Mouse (Mus musculus): Measurements from ENCODE around the gene Fkbp1a. TPM values are rescaled to one million over a fixed set of nuclear protein-coding genes. Genes with fewer than 3 reads are reported as not detected.

Fkbp1a gene
- polyA plus RNA-seq, 1 experiment from 2014 or later = 706 TPM

DNA sequence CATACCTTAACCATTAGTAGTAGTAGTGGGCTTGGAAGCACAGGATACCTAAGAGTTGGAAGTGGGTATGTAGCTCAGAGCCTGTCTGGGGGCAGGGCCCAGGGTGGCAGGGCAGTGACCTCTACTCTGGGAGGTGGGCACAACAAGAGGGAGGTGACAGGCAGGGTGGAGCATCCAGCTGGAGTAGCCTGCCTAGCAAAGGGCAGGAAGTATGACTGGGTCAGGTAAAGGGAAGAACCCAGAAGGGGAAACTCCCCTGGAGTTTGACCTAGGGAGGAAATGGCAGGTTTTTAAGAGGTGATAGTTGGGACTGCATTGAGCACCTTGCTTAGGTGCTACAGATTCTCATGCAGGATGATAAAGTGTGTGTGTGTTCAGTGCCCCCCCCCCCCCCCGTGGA, 38.7 kb downstream of the Fkbp1a start:
- Histone ChIP-seq H3K4me3 (ENCODE audit: low read depth, low read length) (no peak overlapping the region), H3K36me3 (ENCODE audit: control insufficient read depth, insufficient read depth, low read length) (no peaks in the 10 kb centered on the region), H3K9me3 (ENCODE audit: control insufficient read depth, low read depth, low read length) (no peaks in the 10 kb centered on the region), H3K27me3 (ENCODE audit: control insufficient read depth, insufficient read depth, low read length) (no peaks in the 10 kb centered on the region), H3K27ac (ENCODE audit: low read length) (no peak overlapping the region), H3K4me1 (ENCODE audit: control insufficient read depth, insufficient read depth, low read length) (no peaks in the 10 kb centered on the region), H3K9ac (replicated peaks; ENCODE audit: low read depth, low read length) (no peak overlapping the region), H3K4me2 (replicated peaks; ENCODE audit: low read depth, low read length) (no peak overlapping the region)
- no peak for ATAC-seq (ENCODE audit: insufficient number of reproducible peaks, insufficient read depth, low FRiP score, low read depth)
- 50% methylated on average over 1 of the region's 1 CpGs for WGBS

DNA sequence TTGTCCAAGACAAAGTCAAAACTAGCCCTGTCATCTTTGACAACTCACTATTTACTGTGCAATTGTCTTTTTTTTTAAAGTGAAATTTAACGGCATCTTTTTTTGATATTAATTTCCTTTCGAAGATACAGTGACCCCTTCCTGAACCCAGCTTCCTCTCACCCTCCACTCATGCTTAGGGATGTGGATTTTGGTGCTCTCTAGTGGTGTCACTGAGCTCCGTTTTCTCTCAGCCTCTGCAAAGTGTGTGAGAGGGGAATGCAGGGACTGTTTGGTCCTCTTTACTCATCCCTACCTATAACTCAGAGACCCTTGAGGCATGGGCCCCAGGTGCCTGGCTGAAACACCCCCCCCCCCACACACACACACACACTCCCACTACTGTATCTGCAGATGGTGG, 43.7 kb downstream of the Fkbp1a start:
- Histone ChIP-seq H3K4me3 (ENCODE audit: low read depth, low read length) (no peak overlapping the region), H3K4me2 (replicated peaks; ENCODE audit: low read depth, low read length) (no peak overlapping the region), H3K4me1 (ENCODE audit: control insufficient read depth, insufficient read depth, low read length) (no peaks in the 10 kb centered on the region), H3K9me3 (ENCODE audit: control insufficient read depth, low read depth, low read length) (no peaks in the 10 kb centered on the region), H3K27me3 (ENCODE audit: control insufficient read depth, insufficient read depth, low read length) (no peaks in the 10 kb centered on the region), H3K27ac (ENCODE audit: low read length) (no peak overlapping the region), H3K9ac (replicated peaks; ENCODE audit: low read depth, low read length) (no peak overlapping the region), H3K36me3 (ENCODE audit: control insufficient read depth, insufficient read depth, low read length) (no peaks in the 10 kb centered on the region)
- no peak for ATAC-seq (ENCODE audit: insufficient number of reproducible peaks, insufficient read depth, low FRiP score, low read depth)
- 39% methylated on average over 3 of the region's 3 CpGs for WGBS

DNA sequence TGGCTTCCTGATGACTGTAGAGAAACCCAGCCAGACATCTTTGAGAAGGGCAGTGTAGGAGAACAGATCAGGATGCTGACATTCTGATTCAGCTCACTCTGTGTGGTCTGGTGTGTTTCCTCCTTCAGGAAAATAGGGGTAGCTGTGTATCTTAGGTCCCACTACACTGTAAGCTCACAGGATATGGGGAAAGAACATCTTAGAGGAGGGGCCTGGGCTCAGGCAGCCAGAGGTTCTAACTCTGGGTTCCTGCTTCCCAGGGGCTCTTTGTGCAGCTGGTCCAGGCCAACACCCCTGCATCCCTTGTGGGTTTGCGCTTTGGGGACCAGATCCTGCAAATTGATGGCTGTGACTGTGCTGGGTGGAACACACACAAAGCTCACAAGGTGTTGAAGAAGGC, 44.5 kb downstream of the Fkbp1a start:
- no peak overlapping the region for H3K9ac ChIP-seq (replicated peaks; ENCODE audit: low read depth, low read length)
- H3K4me1 ChIP-seq (ENCODE audit: control insufficient read depth, insufficient read depth, low read length) = no peaks in the 10 kb centered on the region
- WGBS = 79% methylated on average over 1 of the region's 1 CpGs
- no peak overlapping the region for H3K4me3 ChIP-seq (ENCODE audit: low read depth, low read length)
- H3K27me3 ChIP-seq (ENCODE audit: control insufficient read depth, insufficient read depth, low read length) = no peaks in the 10 kb centered on the region
- H3K36me3 ChIP-seq (ENCODE audit: control insufficient read depth, insufficient read depth, low read length) = no peaks in the 10 kb centered on the region
- no peak for ATAC-seq (ENCODE audit: insufficient number of reproducible peaks, insufficient read depth, low FRiP score, low read depth)
- H3K4me2 ChIP-seq (replicated peaks; ENCODE audit: low read depth, low read length) = no peak overlapping the region
- no peak overlapping the region for H3K27ac ChIP-seq (ENCODE audit: low read length)
- H3K9me3 ChIP-seq (ENCODE audit: control insufficient read depth, low read depth, low read length) = no peaks in the 10 kb centered on the region

DNA sequence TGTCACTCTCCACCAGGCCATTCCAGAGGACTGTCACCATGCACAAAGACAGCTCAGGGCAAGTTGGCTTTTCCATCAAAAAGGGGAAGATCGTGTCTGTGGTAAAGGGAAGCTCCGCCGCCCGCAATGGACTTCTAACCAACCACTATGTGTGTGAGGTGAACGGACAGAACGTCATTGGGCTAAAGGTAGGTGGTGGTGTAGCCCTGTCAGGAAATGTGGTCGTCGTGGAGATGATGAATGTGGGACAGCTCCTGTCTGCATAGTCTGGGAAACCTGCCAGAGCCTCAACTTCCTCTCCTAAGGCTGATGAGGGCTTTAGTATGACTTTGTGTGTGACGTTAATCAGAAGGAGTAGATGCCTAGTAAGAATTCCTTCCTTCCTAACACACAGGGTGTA, 45.0 kb downstream of the Fkbp1a start:
- WGBS = 64% methylated on average over 9 of the region's 9 CpGs
- H3K36me3 ChIP-seq (ENCODE audit: control insufficient read depth, insufficient read depth, low read length) = no peaks in the 10 kb centered on the region
- no peak overlapping the region for H3K27ac ChIP-seq (ENCODE audit: low read length)
- H3K9me3 ChIP-seq (ENCODE audit: control insufficient read depth, low read depth, low read length) = no peaks in the 10 kb centered on the region
- no peak overlapping the region for H3K4me2 ChIP-seq (replicated peaks; ENCODE audit: low read depth, low read length)
- H3K9ac ChIP-seq (replicated peaks; ENCODE audit: low read depth, low read length) = no peak overlapping the region
- H3K27me3 ChIP-seq (ENCODE audit: control insufficient read depth, insufficient read depth, low read length) = no peaks in the 10 kb centered on the region
- no peak overlapping the region for H3K4me3 ChIP-seq (ENCODE audit: low read depth, low read length)
- no peaks in the 10 kb centered on the region for H3K4me1 ChIP-seq (ENCODE audit: control insufficient read depth, insufficient read depth, low read length)
- ATAC-seq (ENCODE audit: insufficient number of reproducible peaks, insufficient read depth, low FRiP score, low read depth) = no peak

DNA sequence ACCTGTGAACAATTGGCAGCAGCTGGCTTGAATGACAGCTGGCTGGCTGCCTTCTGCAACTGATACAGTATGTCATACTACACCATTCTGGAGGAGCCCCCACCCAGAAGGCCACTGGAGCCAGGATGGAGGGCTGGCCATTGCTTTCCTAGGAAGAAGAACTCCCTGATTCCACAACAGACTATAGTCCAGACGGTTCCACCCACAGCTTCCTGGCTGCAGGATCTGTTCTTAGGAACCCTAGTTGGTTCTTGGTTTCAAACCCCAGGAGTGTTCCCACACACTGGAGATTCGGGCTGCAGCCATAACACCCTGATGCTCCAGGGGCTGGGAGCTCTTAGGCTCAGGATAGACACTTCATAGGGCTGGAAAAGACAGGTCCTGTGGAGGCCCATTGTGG, 55.8 kb downstream of the Fkbp1a start:
- Histone ChIP-seq H3K9ac (replicated peaks; ENCODE audit: low read depth, low read length) (no peak overlapping the region), H3K27me3 (ENCODE audit: control insufficient read depth, insufficient read depth, low read length) (no peaks in the 10 kb centered on the region), H3K4me2 (replicated peaks; ENCODE audit: low read depth, low read length) (no peak overlapping the region), H3K4me3 (ENCODE audit: low read depth, low read length) (no peak overlapping the region), H3K36me3 (ENCODE audit: control insufficient read depth, insufficient read depth, low read length) (no peaks in the 10 kb centered on the region), H3K9me3 (ENCODE audit: control insufficient read depth, low read depth, low read length) (no peaks in the 10 kb centered on the region), H3K4me1 (ENCODE audit: control insufficient read depth, insufficient read depth, low read length) (no peaks in the 10 kb centered on the region), H3K27ac (ENCODE audit: low read length) (no peak overlapping the region)
- ATAC-seq (ENCODE audit: insufficient number of reproducible peaks, insufficient read depth, low FRiP score, low read depth) = no peak
- WGBS = 69% methylated on average over 2 of the region's 2 CpGs

DNA sequence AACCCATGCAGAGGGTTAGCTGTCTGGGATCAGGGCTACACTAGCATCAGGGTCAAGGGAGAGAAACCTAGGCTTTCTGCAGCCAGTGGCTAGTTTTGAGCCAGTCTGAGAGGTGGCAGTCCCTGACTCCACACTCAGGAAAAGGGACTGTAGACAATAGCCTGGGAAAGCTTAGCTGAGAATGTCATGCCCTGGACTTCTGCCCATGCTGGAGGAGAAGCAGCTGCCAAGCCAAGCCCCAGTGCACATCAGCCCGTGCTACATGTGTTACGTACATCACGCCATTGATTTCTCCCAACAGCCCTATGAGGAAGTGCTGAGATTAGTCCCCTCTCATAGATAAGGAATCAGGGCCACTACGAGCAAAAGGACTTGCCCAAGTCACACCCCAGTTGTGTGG, 59.8 kb downstream of the Fkbp1a start:
- 54% methylated on average over 4 of the region's 4 CpGs for WGBS

DNA sequence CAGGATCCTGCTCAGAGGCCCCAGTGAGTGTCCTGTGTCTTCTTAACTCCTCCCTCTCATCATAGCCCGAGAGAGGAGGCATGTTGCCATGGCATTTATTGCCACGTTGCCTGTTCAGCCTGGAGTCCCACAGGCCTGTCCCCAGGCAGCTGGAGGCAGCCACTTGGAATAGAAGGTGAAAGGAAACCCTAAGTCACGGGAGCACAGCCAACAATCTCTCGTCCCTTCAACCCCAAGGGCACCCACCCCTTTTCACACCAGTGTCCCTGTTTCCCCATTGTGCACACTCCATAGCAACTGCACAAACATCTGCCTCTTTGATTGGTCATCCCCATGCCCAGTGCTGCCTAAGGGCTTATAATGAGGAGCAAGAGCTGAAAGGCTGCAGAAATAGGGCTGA, 61.3 kb downstream of the Fkbp1a start:
- H3K9ac ChIP-seq (replicated peaks; ENCODE audit: low read depth, low read length) = no peak overlapping the region
- ATAC-seq (ENCODE audit: insufficient number of reproducible peaks, insufficient read depth, low FRiP score, low read depth) = no peak

More for the DNA sequence above, 59.8 kb downstream of the Fkbp1a start:
- H3K9me3 ChIP-seq (ENCODE audit: control insufficient read depth, low read depth, low read length) = no peaks in the 10 kb centered on the region
- H3K4me2 ChIP-seq (replicated peaks; ENCODE audit: low read depth, low read length) = no peak overlapping the region
- no peaks in the 10 kb centered on the region for H3K27me3 ChIP-seq (ENCODE audit: control insufficient read depth, insufficient read depth, low read length)
- H3K27ac ChIP-seq (ENCODE audit: low read length) = no peak overlapping the region
- ATAC-seq (ENCODE audit: insufficient number of reproducible peaks, insufficient read depth, low FRiP score, low read depth) = no peak
- H3K4me3 ChIP-seq (ENCODE audit: low read depth, low read length) = no peak overlapping the region
- H3K4me1 ChIP-seq (ENCODE audit: control insufficient read depth, insufficient read depth, low read length) = no peaks in the 10 kb centered on the region; the same call in 1 of the 2 replicates
- H3K36me3 ChIP-seq (ENCODE audit: control insufficient read depth, insufficient read depth, low read length) = no peaks in the 10 kb centered on the region
- no peak overlapping the region for H3K9ac ChIP-seq (replicated peaks; ENCODE audit: low read depth, low read length)

DNA sequence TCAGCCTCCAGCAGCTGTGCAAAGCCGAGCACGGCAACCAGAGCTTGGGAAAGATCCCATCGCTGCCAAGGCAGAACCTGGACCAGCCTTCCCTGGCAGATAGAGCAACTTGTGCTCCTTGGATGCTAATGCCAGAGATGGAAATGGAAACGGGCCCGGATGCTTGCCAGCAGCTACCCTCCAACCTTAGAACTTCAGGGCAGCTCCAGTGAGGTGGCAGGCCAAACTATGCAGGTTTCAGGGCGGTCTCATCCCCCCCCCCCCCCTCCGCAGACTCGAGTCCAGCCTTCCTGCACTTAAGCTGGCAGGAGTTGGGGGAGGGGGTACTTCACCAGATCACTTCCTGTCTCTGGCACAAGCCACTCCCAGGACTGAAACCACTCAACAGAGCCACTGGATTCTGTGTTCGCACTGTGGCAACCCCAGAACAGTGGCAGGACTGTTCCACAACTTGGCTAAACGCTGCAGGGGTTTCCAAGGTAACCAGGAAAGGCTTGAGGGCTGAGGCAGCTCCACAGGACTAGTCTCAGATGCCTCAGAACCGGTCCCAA, 63.2 kb downstream of the Fkbp1a start:
- no peaks in the 10 kb centered on the region for H3K9me3 ChIP-seq (ENCODE audit: control insufficient read depth, low read depth, low read length)
- H3K27ac ChIP-seq (ENCODE audit: low read length) = no peak overlapping the region
- H3K36me3 ChIP-seq (ENCODE audit: control insufficient read depth, insufficient read depth, low read length) = no peaks in the 10 kb centered on the region
- H3K4me1 ChIP-seq (ENCODE audit: control insufficient read depth, insufficient read depth, low read length) = no peaks in the 10 kb centered on the region; the same call in 1 of the 2 replicates
- no peak overlapping the region for H3K9ac ChIP-seq (replicated peaks; ENCODE audit: low read depth, low read length)
- no peak overlapping the region for H3K4me2 ChIP-seq (replicated peaks; ENCODE audit: low read depth, low read length)
- ATAC-seq (ENCODE audit: insufficient number of reproducible peaks, insufficient read depth, low FRiP score, low read depth) = no peak; the same call in 1 of the 2 replicates
- H3K27me3 ChIP-seq (ENCODE audit: control insufficient read depth, insufficient read depth, low read length) = no peaks in the 10 kb centered on the region
- H3K4me3 ChIP-seq (ENCODE audit: low read depth, low read length) = no peak overlapping the region
- WGBS = 46% methylated on average over 11 of the region's 11 CpGs

More for the DNA sequence above, 61.3 kb downstream of the Fkbp1a start:
- H3K4me2 ChIP-seq (replicated peaks; ENCODE audit: low read depth, low read length) = no peak overlapping the region
- H3K4me3 ChIP-seq (ENCODE audit: low read depth, low read length) = no peak overlapping the region
- H3K27me3 ChIP-seq (ENCODE audit: control insufficient read depth, insufficient read depth, low read length) = no peaks in the 10 kb centered on the region
- 44% methylated on average over 4 of the region's 4 CpGs for WGBS
- H3K27ac ChIP-seq (ENCODE audit: low read length) = no peak overlapping the region
- no peaks in the 10 kb centered on the region; the same call in 1 of the 2 replicates for H3K4me1 ChIP-seq (ENCODE audit: control insufficient read depth, insufficient read depth, low read length)
- H3K36me3 ChIP-seq (ENCODE audit: control insufficient read depth, insufficient read depth, low read length) = no peaks in the 10 kb centered on the region
- H3K9me3 ChIP-seq (ENCODE audit: control insufficient read depth, low read depth, low read length) = no peaks in the 10 kb centered on the region

DNA sequence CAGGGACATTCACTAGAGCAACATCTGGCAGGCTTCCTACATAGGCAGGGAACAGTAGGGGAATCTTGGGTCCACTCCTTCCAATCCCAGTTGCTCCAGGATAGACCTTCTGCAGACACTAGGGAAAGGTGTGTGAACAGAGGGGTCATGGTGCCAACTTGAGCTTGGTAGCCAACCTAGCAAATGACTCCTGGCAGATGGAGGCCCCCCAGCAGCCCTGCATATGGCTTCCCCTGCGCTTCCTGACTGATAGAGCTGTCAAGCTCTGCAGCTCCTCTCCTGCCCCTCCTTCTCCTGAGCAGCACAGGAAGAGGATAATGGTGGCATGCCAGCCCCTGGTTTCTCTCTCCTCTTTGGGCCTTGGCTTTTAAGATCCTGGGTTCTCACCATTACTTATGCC, 66.2 kb downstream of the Fkbp1a start:
- H3K4me2 ChIP-seq (replicated peaks; ENCODE audit: low read depth, low read length) = no peak overlapping the region
- no peaks in the 10 kb centered on the region; the same call in 1 of the 2 replicates for H3K4me1 ChIP-seq (ENCODE audit: control insufficient read depth, insufficient read depth, low read length)
- H3K9ac ChIP-seq (replicated peaks; ENCODE audit: low read depth, low read length) = no peak overlapping the region
- H3K27ac ChIP-seq (ENCODE audit: low read length) = no peak overlapping the region
- no peaks in the 10 kb centered on the region for H3K36me3 ChIP-seq (ENCODE audit: control insufficient read depth, insufficient read depth, low read length)
- no peaks in the 10 kb centered on the region for H3K27me3 ChIP-seq (ENCODE audit: control insufficient read depth, insufficient read depth, low read length)
- no peak overlapping the region for H3K4me3 ChIP-seq (ENCODE audit: low read depth, low read length)
- H3K9me3 ChIP-seq (ENCODE audit: control insufficient read depth, low read depth, low read length) = no peaks in the 10 kb centered on the region
- WGBS = 53% methylated on average over 1 of the region's 1 CpGs
- ATAC-seq (ENCODE audit: insufficient number of reproducible peaks, insufficient read depth, low FRiP score, low read depth) = no peak
